Mouse (Mus musculus) heart, embryonic 12.5 days (tissue): ENCODE data around the gene Shcbp1. TPM values are rescaled to one million over a fixed set of nuclear protein-coding genes. Genes with fewer than 3 reads are reported as not detected.
"Not testable (repeated sequence)": the region's sequence is repeated elsewhere in the genome, so short reads cannot be mapped to it uniquely, and the experiment has no call there.

ENCODE experiments used
- ATAC-seq: fragments of 200-750 bp; cut with Nextera tagmentation; 2 replicates; pipeline ENCODE4 v1.8.0; 2017; ENCODE audit warnings: moderate TSS enrichment, moderate library complexity; ENCODE audit not compliant: insufficient number of reproducible peaks, low FRiP score
- H3K27ac ChIP-seq: fragments of 300-500 bp; sonication (generic); 2 replicates; pipeline ENCODE4 v1.5.1; 2016; ENCODE audit warnings: mild to moderate bottlenecking, moderate library complexity; ENCODE audit not compliant: poor library complexity, severe bottlenecking
- H3K27me3 ChIP-seq: fragments of 300-500 bp; sonication (generic); replicated peaks from 2 replicates; pipeline ENCODE4 v1.6.1; 2016; ENCODE audit warnings: mild to moderate bottlenecking, moderate library complexity
- H3K36me3 ChIP-seq: fragments of 300-500 bp; sonication (generic); 2 replicates; pipeline ENCODE4 v1.6.1; 2016; ENCODE audit warnings: mild to moderate bottlenecking, moderate library complexity
- H3K4me1 ChIP-seq: fragments of 300-500 bp; sonication (generic); replicated peaks from 2 replicates; pipeline ENCODE4 v1.6.1; 2016; ENCODE audit warnings: mild to moderate bottlenecking
- H3K4me2 ChIP-seq: fragments of 300-500 bp; sonication (generic); 2 replicates; pipeline ENCODE4 v1.6.1; 2016; ENCODE audit warnings: mild to moderate bottlenecking, moderate library complexity
- H3K4me3 ChIP-seq: fragments of 300-500 bp; sonication (generic); 2 replicates; pipeline ENCODE4 v1.5.1; 2016; ENCODE audit warnings: mild to moderate bottlenecking
- H3K9ac ChIP-seq: fragments of 300-500 bp; sonication (generic); 2 replicates; pipeline ENCODE4 v1.6.1; 2016; ENCODE audit warnings: mild to moderate bottlenecking, moderate library complexity
- H3K9me3 ChIP-seq: fragments of 300-500 bp; sonication (generic); replicated peaks from 2 replicates; pipeline ENCODE4 v1.6.1; 2016; ENCODE audit warnings: mild to moderate bottlenecking, moderate library complexity
- WGBS: fragments of 180-500 bp; shearing (Covaris S2); methylation state at CpG from one replicate; pipeline ENCODE4 v1.1.7; 2016; 5-methylcytosine and 5-hydroxymethylcytosine counted together
- polyA plus RNA-seq: library from polyadenylated mRNA; unstranded; fragments of >200 nt; fragmentation: Nextera tagmentation; extraction: Ambion mirVana; gene quantifications from 2 replicates; pipeline ENCODE4 v1.2.1, GENCODE M21; 2016

The Shcbp1 gene
- 51.7 and 52.5 TPM in 2 replicates for polyA plus RNA-seq

- no peak within 1 kb of the TSS for H3K27ac ChIP-seq
- 5% methylated on average over 29 of the region's 29 CpGs for WGBS
- ATAC-seq: peak; percentile 89
Observed at GRCm38 (mm10) chr8:4779254-4780055, at the start of gene Shcbp1. TSS of gene Shcbp1 (minus strand) at chr8:4779567.

GRCm38 (mm10) chr8:4808831-4809230 is 29.5 kb upstream of the Shcbp1 start:
- Histone ChIP-seq H3K4me2 (no peak overlapping the region), H3K4me1 (no peaks in the 10 kb centered on the region), H3K9ac (no peak overlapping the region), H3K27ac (no peak overlapping the region), H3K36me3 (no peaks in the 10 kb centered on the region), H3K27me3 (no peaks in the 10 kb centered on the region), H3K4me3 (no peak overlapping the region), H3K9me3 (no peaks in the 10 kb centered on the region)
- ATAC-seq: no peak
- 72% methylated on average over 4 of the region's 4 CpGs for WGBS

More at GRCm38 (mm10) chr8:4779254-4780055, at the start of gene Shcbp1:
- peak within 1 kb of the TSS; percentile 69 for H3K4me2 ChIP-seq
- H3K36me3 ChIP-seq: peaks cover 8% of the 10 kb centered on the region
- H3K4me3 ChIP-seq: peak within 1 kb of the TSS; percentile 64
- H3K27me3 ChIP-seq: no peaks in the 10 kb centered on the region
- H3K9ac ChIP-seq: peak within 1 kb of the TSS; percentile 67
- 0 out of 2 replicates have a peak, but pooled peaks cover 3% of the 10 kb centered on the region for H3K9me3 ChIP-seq
- H3K4me1 ChIP-seq: peaks cover 14% of the 10 kb centered on the region

GRCm38 (mm10) chr8:4800524-4801122 is 21.3 kb upstream of the Shcbp1 start:
- Histone ChIP-seq H3K36me3 (no peaks in the 10 kb centered on the region), H3K27ac (no peak overlapping the region), H3K4me3 (no peak overlapping the region), H3K9me3 (peaks cover 14% of the 10 kb centered on the region; the same call in 1 of the 2 replicates), H3K4me1 (no peaks in the 10 kb centered on the region), H3K9ac (no peak overlapping the region), H3K4me2 (no peak overlapping the region), H3K27me3 (no peaks in the 10 kb centered on the region)
- ATAC-seq: no peak
- 48% methylated on average over 18 of the region's 19 CpGs for WGBS

- 72% methylated on average over 6 of the region's 6 CpGs for WGBS
- no peaks in the 10 kb centered on the region for H3K27me3 ChIP-seq
- ATAC-seq: no peak; the same call in 1 of the 2 replicates
- peak overlapping the region; percentile 69 for H3K4me2 ChIP-seq
- peaks cover 14% of the 10 kb centered on the region for H3K4me1 ChIP-seq
- H3K9ac ChIP-seq: peak overlapping the region; percentile 67; the same call in 1 of the 2 replicates
- peaks cover 19% of the 10 kb centered on the region for H3K36me3 ChIP-seq
- peak overlapping the region; percentile 64 for H3K4me3 ChIP-seq
- no peaks in the 10 kb centered on the region for H3K9me3 ChIP-seq
- no peak overlapping the region for H3K27ac ChIP-seq
Observed at GRCm38 (mm10) chr8:4778266-4778665, 1.1 kb downstream of the Shcbp1 start.

GRCm38 (mm10) chr8:4764751-4765150 is 14.6 kb downstream of the Shcbp1 start:
- Histone ChIP-seq H3K27me3 (no peaks in the 10 kb centered on the region), H3K27ac (no peak overlapping the region), H3K4me1 (no peaks in the 10 kb centered on the region), H3K36me3 (0 out of 2 replicates have a peak, but pooled peaks cover 3% of the 10 kb centered on the region), H3K4me2 (no peak overlapping the region), H3K9me3 (no peaks in the 10 kb centered on the region), H3K9ac (no peak overlapping the region), H3K4me3 (no peak overlapping the region)
- ATAC-seq: no peak
- 92% methylated on average over 4 of the region's 4 CpGs for WGBS

GRCm38 (mm10) chr8:4753048-4753447 is 26.3 kb downstream of the Shcbp1 start:
- Histone ChIP-seq H3K4me2 (no peak overlapping the region), H3K4me1 (no peaks in the 10 kb centered on the region), H3K9me3 (no peaks in the 10 kb centered on the region), H3K27me3 (no peaks in the 10 kb centered on the region), H3K36me3 (peaks cover 21% of the 10 kb centered on the region), H3K4me3 (no peak overlapping the region), H3K27ac (no peak overlapping the region), H3K9ac (no peak overlapping the region)
- no peak for ATAC-seq
- 67% methylated on average over 5 of the region's 5 CpGs for WGBS

GRCm38 (mm10) chr8:4730942-4731341 is 48.4 kb downstream of the Shcbp1 start:
- no peak overlapping the region for H3K27ac ChIP-seq
- H3K9ac ChIP-seq: no peak overlapping the region
- H3K4me3 ChIP-seq: no peak overlapping the region
- H3K4me1 ChIP-seq: no peaks in the 10 kb centered on the region
- H3K4me2 ChIP-seq: no peak overlapping the region
- peaks cover 10% of the 10 kb centered on the region; the same call in 1 of the 2 replicates for H3K9me3 ChIP-seq
- H3K27me3 ChIP-seq: no peaks in the 10 kb centered on the region
- 53% methylated on average over 1 of the region's 1 CpGs for WGBS
- H3K36me3 ChIP-seq: peaks cover 8% of the 10 kb centered on the region
- ATAC-seq: no peak

- Histone ChIP-seq H3K27me3 (no peaks in the 10 kb centered on the region), H3K9ac (no peak overlapping the region), H3K9me3 (peaks cover 3% of the 10 kb centered on the region; the same call in 1 of the 2 replicates), H3K4me2 (no peak overlapping the region), H3K27ac (no peak overlapping the region), H3K4me3 (no peak overlapping the region), H3K36me3 (no peaks in the 10 kb centered on the region), H3K4me1 (no peaks in the 10 kb centered on the region)
- no peak for ATAC-seq
- WGBS: 43% methylated on average over 2 of the region's 2 CpGs
Observed at GRCm38 (mm10) chr8:4715546-4715945, 63.8 kb downstream of the Shcbp1 start.

GRCm38 (mm10) chr8:4708346-4708745 is 71.0 kb downstream of the Shcbp1 start:
- H3K27me3 ChIP-seq, H3K27ac ChIP-seq, H3K36me3 ChIP-seq, H3K9ac ChIP-seq, H3K4me1 ChIP-seq, ATAC-seq, H3K4me2 ChIP-seq, H3K4me3 ChIP-seq: not testable (repeated sequence)
- H3K9me3 ChIP-seq: peaks cover 13% of the 10 kb centered on the region
- 70% methylated on average over 5 of the region's 5 CpGs for WGBS

GRCm38 (mm10) chr8:4707916-4708315 is 71.5 kb downstream of the Shcbp1 start:
- ATAC-seq, H3K9ac ChIP-seq, H3K4me1 ChIP-seq, H3K27me3 ChIP-seq, H3K36me3 ChIP-seq, H3K4me3 ChIP-seq, H3K4me2 ChIP-seq, H3K27ac ChIP-seq: not testable (repeated sequence)
- WGBS: 76% methylated on average over 7 of the region's 7 CpGs
- peaks cover 13% of the 10 kb centered on the region for H3K9me3 ChIP-seq

GRCm38 (mm10) chr8:4691634-4692033 is 87.7 kb downstream of the Shcbp1 start:
- no peak overlapping the region for H3K4me2 ChIP-seq
- no peaks in the 10 kb centered on the region for H3K27me3 ChIP-seq
- no peaks in the 10 kb centered on the region for H3K36me3 ChIP-seq
- WGBS: 35% methylated on average over 1 of the region's 1 CpGs
- no peak overlapping the region for H3K27ac ChIP-seq
- no peak overlapping the region for H3K4me3 ChIP-seq
- no peak for ATAC-seq
- H3K4me1 ChIP-seq: no peaks in the 10 kb centered on the region
- peaks cover 3% of the 10 kb centered on the region; the same call in 1 of the 2 replicates for H3K9me3 ChIP-seq
- no peak overlapping the region for H3K9ac ChIP-seq
